Mouse (Mus musculus) T-cell, adult 2 months (primary cell): Measurements from ENCODE around the gene Mocs2.

ENCODE experiments used
- DNase-seq: peaks from one replicate; pipeline ENCODE4 v3.0.0; 2022; ENCODE audit warnings: low spot score

Mocs2 gene

GRCm38 (mm10) chr13:114854023-114854422 is 36.0 kb downstream of the Mocs2 start:
- no peak for DNase-seq

DNA sequence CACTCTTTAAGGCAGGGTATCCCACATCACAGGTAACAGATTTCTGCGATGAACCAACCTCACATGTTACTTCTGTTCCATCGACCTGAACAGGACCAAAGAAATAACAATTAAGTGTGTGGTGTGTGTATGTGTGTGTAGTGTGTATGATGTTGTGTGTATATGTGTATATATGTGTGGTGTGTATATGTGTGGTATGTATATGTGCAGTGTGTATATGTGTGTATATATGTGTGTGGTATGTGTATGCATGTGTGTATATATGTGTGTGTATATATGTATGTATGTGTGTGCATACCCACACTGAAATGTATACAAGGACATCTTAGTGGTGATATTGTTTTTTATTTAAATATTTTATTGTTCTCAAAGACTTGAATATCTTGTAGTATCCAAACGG is 36.4 kb downstream of the Mocs2 start:
- no peak for DNase-seq

- DNase-seq: no peak
Observed at GRCm38 (mm10) chr13:114855573-114856268, 37.7 kb downstream of the Mocs2 start.

DNA sequence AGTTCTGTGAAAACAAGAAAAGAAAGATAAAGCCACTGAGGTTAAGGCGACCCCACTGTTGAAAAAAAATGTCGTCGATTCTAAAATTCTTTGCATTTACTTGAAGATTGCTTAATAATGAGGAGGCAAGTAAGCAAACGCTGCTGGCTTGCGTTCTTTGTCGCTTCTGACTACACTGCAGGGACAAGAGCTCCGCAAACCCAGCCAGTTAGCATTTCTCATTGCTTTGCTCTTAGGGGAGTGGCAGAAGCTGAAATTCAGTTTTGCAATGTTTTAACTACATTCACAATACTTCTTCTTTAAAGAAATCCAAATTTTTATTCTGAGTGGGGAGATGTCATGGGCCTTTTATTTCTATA is 38.2 kb downstream of the Mocs2 start:
- DNase-seq: no peak

DNA sequence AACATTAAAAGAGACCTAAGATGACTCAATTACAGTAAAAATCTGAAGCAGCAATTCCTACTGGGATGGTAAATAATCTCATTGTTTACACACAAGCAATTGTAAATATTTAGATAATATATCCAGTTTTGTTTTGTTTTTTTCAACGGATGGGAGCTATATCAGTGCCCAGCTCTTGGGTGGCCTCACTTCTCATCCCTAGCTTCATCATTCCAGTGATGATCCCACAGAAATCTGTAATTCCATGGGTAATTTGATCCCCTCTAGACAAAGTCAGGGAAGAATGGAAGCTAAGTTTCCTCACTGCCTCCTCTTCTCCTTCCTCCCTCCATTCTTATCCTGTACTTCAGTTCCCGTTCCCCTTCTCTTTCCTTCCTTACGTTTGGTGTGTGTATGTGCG is 39.5 kb downstream of the Mocs2 start:
- no peak for DNase-seq

DNA sequence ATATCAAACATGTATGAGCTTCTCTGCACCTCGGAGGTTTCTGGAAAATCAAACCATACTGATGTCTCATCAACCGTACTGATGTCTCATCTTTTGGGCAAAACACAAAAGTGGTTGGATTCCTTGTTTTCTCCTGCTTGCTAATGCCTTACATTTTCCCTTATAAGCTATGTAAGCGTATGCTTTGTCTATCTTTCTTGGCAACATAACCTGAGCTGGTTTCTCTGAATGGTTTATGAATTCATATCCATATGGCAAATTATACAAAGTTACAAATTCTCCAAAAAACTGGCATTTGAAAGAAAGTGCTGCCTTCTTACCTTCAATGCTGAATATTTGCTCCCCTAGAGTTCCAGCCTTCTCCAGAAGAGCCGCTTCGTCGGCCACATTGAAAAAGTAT is 56.7 kb downstream of the Mocs2 start:
- DNase-seq: no peak

- DNase-seq: no peak
Observed at GRCm38 (mm10) chr13:114876005-114876520, 58.0 kb downstream of the Mocs2 start.

GRCm38 (mm10) chr13:114878667-114879066 is 60.6 kb downstream of the Mocs2 start:
- DNase-seq: no peak
